Mouse (Mus musculus) midbrain, embryonic 10.5 days (tissue): ENCODE measurements around the gene B4galnt1. TPM values are rescaled to one million over a fixed set of nuclear protein-coding genes. Genes with fewer than 3 reads are reported as not detected.
"Not testable (repeated sequence)": the region's sequence is repeated elsewhere in the genome, so short reads cannot be mapped to it uniquely, and the experiment has no call there.

Experiments used
- DNase-seq: peaks from one replicate; pipeline ENCODE4 v3.0.0-alpha.2; 2017; ENCODE audit warnings: low spot score
- H3K27ac ChIP-seq: fragments of 300-500 bp; sonication (generic); replicated peaks from 2 replicates; pipeline ENCODE4 v1.5.1; 2016; ENCODE audit warnings: mild to moderate bottlenecking
- H3K27me3 ChIP-seq: fragments of 300-500 bp; sonication (generic); 2 replicates; pipeline ENCODE4 v1.6.1; 2016; ENCODE audit warnings: low read depth, mild to moderate bottlenecking; ENCODE audit not compliant: poor library complexity, severe bottlenecking
- H3K36me3 ChIP-seq: fragments of 300-500 bp; sonication (generic); 2 replicates; pipeline ENCODE4 v1.6.1; 2016; ENCODE audit warnings: mild to moderate bottlenecking, moderate library complexity
- H3K4me1 ChIP-seq: fragments of 300-500 bp; sonication (generic); 2 replicates; pipeline ENCODE4 v1.6.1; 2016
- H3K4me3 ChIP-seq: fragments of 300-500 bp; sonication (generic); 2 replicates; pipeline ENCODE4 v1.5.1; 2016; ENCODE audit warnings: mild to moderate bottlenecking, moderate library complexity
- H3K9me3 ChIP-seq: fragments of 300-500 bp; sonication (generic); replicated peaks from 2 replicates; pipeline ENCODE4 v1.6.1; 2016; ENCODE audit warnings: mild to moderate bottlenecking
- WGBS: fragments of 180-500 bp; shearing (Covaris S2); methylation state at CpG from one replicate; pipeline ENCODE4 v1.1.7; 2016; 5-methylcytosine and 5-hydroxymethylcytosine counted together
- polyA plus RNA-seq: library from polyadenylated mRNA; unstranded; fragments of >200 nt; fragmentation: Nextera tagmentation; extraction: Ambion mirVana; gene quantifications from 2 replicates; pipeline ENCODE4 v1.2.1, GENCODE M21; 2016

Gene B4galnt1
- polyA plus RNA-seq, 1 experiment from 2014 or later: 4.9 TPM

GRCm38 (mm10) chr10:127188079-127188453, 23.0 kb downstream of the B4galnt1 start:
- no peak for DNase-seq
- Histone ChIP-seq H3K27ac (peak overlapping the region; percentile 96), H3K4me3 (peak overlapping the region; percentile 90), H3K36me3 (peaks cover 51% of the 10 kb centered on the region), H3K27me3 (peaks cover 36% of the 10 kb centered on the region), H3K9me3 (no peaks in the 10 kb centered on the region), H3K4me1 (peaks cover 81% of the 10 kb centered on the region)
- under 1% methylated on average over 21 of the region's 21 CpGs for WGBS

GRCm38 (mm10) chr10:127188465-127189115, 23.6 kb downstream of the B4galnt1 start:
- DNase-seq: peak; percentile 90
- WGBS: under 1% methylated on average over 46 of the region's 46 CpGs
- Histone ChIP-seq H3K27ac (peak overlapping the region; percentile 96), H3K9me3 (no peaks in the 10 kb centered on the region), H3K4me3 (peak overlapping the region; percentile 90), H3K36me3 (peaks cover 53% of the 10 kb centered on the region), H3K27me3 (peaks cover 31% of the 10 kb centered on the region), H3K4me1 (peaks cover 81% of the 10 kb centered on the region)

- peaks cover 25% of the 10 kb centered on the region for H3K27me3 ChIP-seq
- peaks cover 55% of the 10 kb centered on the region for H3K36me3 ChIP-seq
- H3K4me1 ChIP-seq: peaks cover 77% of the 10 kb centered on the region
- no peaks in the 10 kb centered on the region for H3K9me3 ChIP-seq
- DNase-seq: peak; percentile 56
- peak overlapping the region; percentile 90 for H3K4me3 ChIP-seq
- H3K27ac ChIP-seq: peak overlapping the region; percentile 96
- WGBS: under 1% methylated on average over 26 of the region's 26 CpGs
Observed at GRCm38 (mm10) chr10:127189116-127189650, 24.2 kb downstream of the B4galnt1 start.

- Histone ChIP-seq H3K36me3 (peaks cover 52% of the 10 kb centered on the region), H3K9me3 (no peaks in the 10 kb centered on the region), H3K4me1 (peaks cover 77% of the 10 kb centered on the region), H3K27me3 (peaks cover 19% of the 10 kb centered on the region), H3K27ac (peak within 1 kb of the TSS; percentile 96), H3K4me3 (peak within 1 kb of the TSS; percentile 90)
- peak; percentile 76 for DNase-seq
- under 1% methylated on average over 35 of the region's 35 CpGs for WGBS
Observed at GRCm38 (mm10) chr10:127189651-127190381, 24.8 kb downstream of the B4galnt1 start, which contains the start of gene Arhgef25. TSS of gene Arhgef25 (minus strand) at chr10:127190083.

- Histone ChIP-seq H3K9me3 (no peaks in the 10 kb centered on the region), H3K4me3 (peak overlapping the region; percentile 90), H3K4me1 (peaks cover 76% of the 10 kb centered on the region), H3K27me3 (peaks cover 11% of the 10 kb centered on the region), H3K27ac (peak overlapping the region; percentile 96), H3K36me3 (peaks cover 46% of the 10 kb centered on the region)
- no peak for DNase-seq
- 22% methylated on average over 14 of the region's 14 CpGs for WGBS
Observed at GRCm38 (mm10) chr10:127190398-127191190, 25.6 kb downstream of the B4galnt1 start.

- WGBS: 78% methylated on average over 19 of the region's 19 CpGs
- Histone ChIP-seq H3K27ac (no peak overlapping the region), H3K4me1 (peaks cover 84% of the 10 kb centered on the region), H3K9me3 (no peaks in the 10 kb centered on the region), H3K27me3 (peaks cover 10% of the 10 kb centered on the region; the same call in 1 of the 2 replicates), H3K36me3 (peaks cover 39% of the 10 kb centered on the region), H3K4me3 (peak overlapping the region; percentile 6; the same call in 1 of the 2 replicates)
- no peak for DNase-seq
Observed at GRCm38 (mm10) chr10:127191191-127192056, 26.4 kb downstream of the B4galnt1 start.

GRCm38 (mm10) chr10:127192057-127192328, 27.0 kb downstream of the B4galnt1 start:
- not testable (repeated sequence) for DNase-seq, H3K27ac ChIP-seq, H3K9me3 ChIP-seq, H3K4me3 ChIP-seq
- H3K4me1 ChIP-seq: peaks cover 88% of the 10 kb centered on the region
- peaks cover 34% of the 10 kb centered on the region for H3K36me3 ChIP-seq
- WGBS: 89% methylated on average over 1 of the region's 1 CpGs
- peaks cover 10% of the 10 kb centered on the region; the same call in 1 of the 2 replicates for H3K27me3 ChIP-seq

GRCm38 (mm10) chr10:127193011-127193410, 28.0 kb downstream of the B4galnt1 start:
- Histone ChIP-seq H3K9me3 (no peaks in the 10 kb centered on the region), H3K36me3 (peaks cover 41% of the 10 kb centered on the region), H3K4me1 (peaks cover 88% of the 10 kb centered on the region), H3K27ac (no peak overlapping the region; the same call in 1 of the 2 replicates), H3K27me3 (peaks cover 10% of the 10 kb centered on the region; the same call in 1 of the 2 replicates), H3K4me3 (peak overlapping the region; percentile 8; the same call in 1 of the 2 replicates)
- no peak for DNase-seq
- WGBS: 89% methylated on average over 9 of the region's 9 CpGs

GRCm38 (mm10) chr10:127194428-127195327, 29.7 kb downstream of the B4galnt1 start:
- DNase-seq: no peak
- Histone ChIP-seq H3K36me3 (peaks cover 57% of the 10 kb centered on the region), H3K4me3 (peak overlapping the region; percentile 97), H3K27me3 (peaks cover 10% of the 10 kb centered on the region; the same call in 1 of the 2 replicates), H3K4me1 (peaks cover 72% of the 10 kb centered on the region), H3K9me3 (no peaks in the 10 kb centered on the region), H3K27ac (peak overlapping the region; percentile 98)
- 28% methylated on average over 22 of the region's 22 CpGs for WGBS

- Histone ChIP-seq H3K4me1 (peaks cover 64% of the 10 kb centered on the region), H3K36me3 (peaks cover 65% of the 10 kb centered on the region), H3K27ac (peak within 1 kb of the TSS; percentile 98), H3K27me3 (peaks cover 10% of the 10 kb centered on the region; the same call in 1 of the 2 replicates), H3K9me3 (no peaks in the 10 kb centered on the region), H3K4me3 (peak within 1 kb of the TSS; percentile 97)
- DNase-seq: peak; percentile 78
- WGBS: under 1% methylated on average over 40 of the region's 47 CpGs
Observed at GRCm38 (mm10) chr10:127195328-127196129, 30.5 kb downstream of the B4galnt1 start, which contains the start of gene Dtx3. TSS of gene Dtx3 (minus strand) at chr10:127195728.
